Mouse (Mus musculus) cerebellum, postnatal 10 days (tissue): ENCODE results near the gene Ndufa13.

Source experiments
- DNase-seq, 2 experiments: peaks; one replicate each; pipeline ENCODE4 v3.0.0; 2021; ENCODE audit warnings: mixed read lengths in 2 of 2

Ndufa13 gene

DNA sequence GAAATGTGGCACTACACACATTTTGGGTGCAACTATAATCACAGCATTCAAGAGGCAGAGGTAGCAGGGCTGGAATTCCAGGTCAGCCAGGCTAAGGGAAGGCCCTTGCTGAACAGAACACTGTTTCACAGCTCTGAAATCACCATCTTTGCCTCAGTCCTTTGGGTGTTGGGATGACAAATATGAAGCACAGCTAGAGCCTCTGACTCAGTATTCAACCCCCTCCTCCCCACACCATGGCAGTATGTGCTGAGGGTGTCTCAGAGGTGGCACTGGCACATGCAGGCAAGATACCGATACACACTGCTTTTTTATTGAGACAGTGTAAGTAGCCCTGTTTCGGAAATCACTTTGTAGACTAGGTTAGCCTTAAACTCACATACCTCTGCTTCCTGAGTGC lies 3.9 kb upstream of the Ndufa13 start:
- no peak for DNase-seq

DNA sequence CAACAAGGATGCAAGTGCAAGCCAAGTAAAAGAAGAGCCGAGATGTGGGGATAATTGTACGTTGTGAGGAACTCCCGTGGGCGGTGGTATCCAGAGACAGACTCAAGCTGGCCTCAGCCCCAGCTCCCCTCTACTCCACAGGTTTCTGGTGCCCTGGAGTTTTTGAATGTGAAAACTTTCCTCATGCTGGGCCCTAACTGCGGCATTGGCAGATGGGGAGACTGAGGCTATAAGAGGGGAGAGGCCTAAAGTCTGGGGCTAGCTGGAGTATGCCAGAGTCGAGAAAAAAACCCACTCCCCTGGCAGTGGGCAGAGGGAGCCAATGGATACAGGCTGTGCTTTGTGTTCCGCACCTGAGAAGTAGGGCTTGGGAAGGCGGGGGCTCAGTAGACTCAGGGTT lies 1.7 kb upstream of the Ndufa13 start:
- no peak for DNase-seq

DNA sequence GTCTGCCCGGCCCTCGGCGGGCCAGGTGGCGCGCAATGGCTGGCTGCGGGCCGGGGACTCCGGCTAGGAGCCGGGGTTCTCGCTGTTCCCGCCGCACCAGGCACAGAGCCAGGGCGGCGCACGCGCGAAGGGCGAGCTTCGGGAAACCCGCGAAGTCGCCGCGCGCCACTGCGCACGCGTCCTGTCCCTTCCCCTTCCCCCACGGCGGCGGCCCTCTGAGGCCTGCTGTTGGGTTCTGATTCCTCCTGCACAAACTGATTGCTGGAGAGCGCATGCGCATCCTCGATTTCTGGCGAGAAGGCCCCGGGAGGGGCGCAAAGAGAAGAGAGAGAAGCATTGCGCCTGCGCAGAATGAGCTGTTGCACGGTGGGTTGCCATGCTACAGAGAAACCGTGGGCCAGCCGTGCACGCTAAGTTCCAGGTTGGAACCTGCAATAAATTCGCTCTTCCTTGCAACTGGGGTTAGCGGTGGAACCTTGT lies 745 bp upstream of the Ndufa13 start:
- peak; percentile 99 to 100 for DNase-seq

DNA sequence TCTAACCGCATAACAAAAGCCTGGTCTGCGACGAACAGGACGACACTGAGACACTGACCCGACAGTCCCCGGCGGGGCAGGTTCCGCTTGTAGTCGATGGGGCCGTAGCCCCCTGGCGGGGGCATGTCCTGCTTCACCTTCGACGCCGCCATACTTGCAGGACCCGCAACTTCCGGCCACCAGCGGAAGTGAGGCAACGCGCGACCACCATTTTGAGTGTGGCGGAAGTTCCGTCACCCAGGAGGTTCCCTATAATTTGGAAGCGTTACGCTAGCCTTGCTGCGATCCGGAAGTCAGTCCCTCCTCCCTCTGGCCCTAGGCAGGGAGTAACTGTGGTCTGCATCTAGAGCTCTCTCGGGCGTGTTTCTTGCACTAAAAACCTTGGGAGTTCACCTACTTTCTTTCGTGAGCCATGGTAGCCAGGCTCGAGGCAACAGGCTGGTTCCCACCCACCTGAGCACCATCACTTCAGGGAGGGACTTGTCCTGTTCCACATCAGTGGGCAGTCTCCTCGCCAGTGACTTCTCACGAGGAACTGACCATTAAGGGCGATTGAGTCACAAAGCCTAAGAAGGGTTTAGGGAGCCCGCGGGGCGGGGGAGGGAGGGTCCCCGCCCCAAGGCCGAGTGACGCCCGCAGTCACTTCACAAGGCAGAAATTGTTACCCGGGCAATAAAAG lies 735 bp downstream of the Ndufa13 start:
- peak; percentile 98 for DNase-seq

DNA sequence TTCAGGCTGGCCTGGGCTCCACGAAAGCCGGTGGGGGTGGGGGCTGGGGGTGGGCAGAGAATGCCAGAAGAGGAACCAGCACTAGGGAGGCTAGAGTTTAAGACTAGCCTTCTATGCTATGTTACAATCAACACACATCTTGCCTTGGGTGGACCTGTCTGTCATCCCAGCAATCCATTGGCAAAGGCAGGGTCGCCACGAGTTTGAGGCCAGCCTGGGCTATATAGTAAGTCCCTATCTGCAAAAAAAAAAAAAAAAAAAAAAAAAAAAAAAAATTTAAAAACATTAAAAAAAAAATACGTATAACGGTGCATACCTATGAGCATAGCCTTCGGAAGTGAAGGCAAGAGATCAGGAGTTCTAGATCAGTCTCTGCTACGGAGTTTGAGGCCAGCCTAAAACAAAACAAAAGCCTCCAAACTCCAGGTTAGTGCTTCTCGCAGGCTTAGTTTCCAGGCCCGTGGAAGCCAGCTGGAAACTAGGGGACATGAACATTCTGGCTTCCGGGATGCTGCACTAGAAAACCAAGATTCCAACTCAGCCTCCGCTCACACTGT lies 1.4 kb downstream of the Ndufa13 start:
- DNase-seq = peak in 1 of 2 experiments; percentile 50

DNA sequence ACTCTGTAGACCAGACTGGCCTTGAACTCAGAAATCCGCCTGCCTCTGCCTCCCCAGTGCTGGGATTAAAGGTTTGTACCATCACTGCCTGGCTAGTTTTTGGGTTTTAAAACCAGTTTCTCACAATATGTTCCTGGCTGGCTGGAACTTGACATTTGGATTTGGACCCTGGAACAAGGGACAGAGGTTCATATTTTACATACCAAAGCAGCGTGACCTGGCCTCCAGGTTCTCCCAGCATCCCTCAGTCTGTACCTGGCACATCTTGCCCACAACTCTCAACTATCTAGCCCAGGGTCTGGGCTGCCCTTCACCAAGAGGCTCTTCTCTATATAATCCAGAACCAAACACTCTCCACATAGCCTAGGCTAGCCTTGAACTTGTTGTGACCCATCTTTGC lies 2.5 kb downstream of the Ndufa13 start:
- DNase-seq = no peak

DNA sequence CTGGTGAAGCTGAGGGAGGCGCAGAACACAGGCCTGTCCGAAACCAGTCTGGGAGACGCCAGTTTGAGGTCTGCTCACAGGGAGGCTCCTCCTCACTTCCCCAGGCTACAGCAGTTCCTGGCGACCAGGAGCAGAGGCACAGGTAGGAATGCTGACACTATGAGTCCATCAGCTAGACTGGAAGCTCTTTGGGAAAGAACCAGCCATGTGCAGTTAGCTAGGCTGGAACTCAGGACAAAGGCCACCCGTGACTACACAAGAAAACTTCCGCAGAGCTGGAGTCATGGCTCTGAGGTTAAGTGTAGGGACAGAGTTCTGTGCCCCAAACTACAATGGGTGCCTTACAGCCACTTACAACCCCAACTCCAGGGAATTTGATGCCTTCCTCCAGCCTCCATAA lies 4.5 kb downstream of the Ndufa13 start:
- no peak for DNase-seq

DNA sequence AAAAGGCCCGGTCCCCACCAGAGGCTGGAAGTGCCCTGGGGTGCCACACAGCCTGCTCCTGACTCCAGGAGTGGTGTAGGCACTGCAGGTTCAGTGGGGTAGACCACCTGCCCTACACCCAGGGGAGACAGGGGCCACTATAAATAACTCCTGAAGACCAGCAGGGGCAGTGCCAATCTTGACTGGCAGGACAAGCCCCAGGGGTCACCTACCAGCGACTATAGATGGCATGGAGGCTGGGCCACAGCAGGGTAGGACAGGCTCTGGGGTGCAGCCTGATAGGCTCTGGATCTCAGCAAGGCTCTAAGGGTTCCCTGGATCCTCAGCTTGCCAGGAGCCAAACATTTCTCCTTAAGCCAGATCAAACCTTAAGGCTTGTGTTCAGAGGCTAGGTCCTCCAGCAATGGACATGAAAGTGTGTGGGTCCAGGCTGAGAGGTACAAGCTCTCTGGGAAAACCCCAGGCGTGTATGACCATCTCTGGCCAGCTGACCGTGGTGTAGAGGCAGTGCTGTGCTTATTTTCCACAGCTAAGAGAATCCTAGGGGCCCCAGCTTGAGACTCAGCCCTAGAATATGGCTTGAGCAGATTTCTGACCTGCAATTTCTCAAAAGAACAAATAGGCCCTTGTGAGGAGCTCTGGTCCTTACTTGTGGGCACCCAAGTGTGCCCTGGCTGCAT lies 6.4 kb downstream of the Ndufa13 start:
- DNase-seq = no peak

DNA sequence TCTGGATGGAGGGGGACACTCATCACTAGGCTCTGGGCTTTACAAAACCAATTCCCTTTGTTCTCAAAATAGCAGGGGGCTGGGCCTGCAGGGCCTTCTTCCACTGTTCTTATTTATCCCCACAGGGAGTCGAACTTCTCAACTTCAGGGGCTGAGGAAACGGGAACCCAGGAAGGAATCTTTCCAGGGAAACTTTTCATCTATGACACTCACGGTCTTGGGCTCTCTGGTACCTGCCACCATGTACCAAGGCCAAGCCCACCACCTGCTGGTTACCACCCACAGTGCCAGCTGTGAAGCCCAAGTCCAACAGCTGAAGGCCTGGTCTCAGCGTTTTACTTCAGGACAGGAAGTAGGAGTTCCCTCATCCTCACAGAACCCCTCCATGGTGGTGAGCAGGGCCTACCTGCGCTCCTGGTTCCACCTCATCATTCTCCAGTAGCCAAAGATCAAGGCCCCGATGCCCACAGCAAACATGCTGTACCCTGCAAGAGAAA lies 7.5 kb downstream of the Ndufa13 start:
- DNase-seq = no peak

DNA sequence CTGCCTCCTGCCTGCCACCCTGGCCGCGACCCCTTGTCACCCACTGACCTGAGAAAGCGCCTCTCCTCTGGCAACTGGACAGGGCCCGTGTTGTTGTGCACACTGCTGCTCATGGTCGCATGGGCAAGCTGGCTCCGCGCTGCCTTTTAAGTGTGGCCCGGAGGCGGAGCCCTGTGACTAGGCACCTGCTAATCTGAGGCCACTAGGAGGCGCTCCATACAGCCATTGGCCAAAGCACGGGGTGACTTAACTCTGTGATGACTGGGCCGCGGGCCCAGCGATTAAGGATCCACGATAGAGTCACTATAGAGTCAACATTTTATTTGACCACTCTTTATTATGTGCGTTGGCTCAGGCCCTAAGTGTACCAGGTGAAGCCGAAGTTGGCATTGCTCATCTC lies 8.5 kb downstream of the Ndufa13 start:
- DNase-seq = peak; percentile 74 to 87

DNA sequence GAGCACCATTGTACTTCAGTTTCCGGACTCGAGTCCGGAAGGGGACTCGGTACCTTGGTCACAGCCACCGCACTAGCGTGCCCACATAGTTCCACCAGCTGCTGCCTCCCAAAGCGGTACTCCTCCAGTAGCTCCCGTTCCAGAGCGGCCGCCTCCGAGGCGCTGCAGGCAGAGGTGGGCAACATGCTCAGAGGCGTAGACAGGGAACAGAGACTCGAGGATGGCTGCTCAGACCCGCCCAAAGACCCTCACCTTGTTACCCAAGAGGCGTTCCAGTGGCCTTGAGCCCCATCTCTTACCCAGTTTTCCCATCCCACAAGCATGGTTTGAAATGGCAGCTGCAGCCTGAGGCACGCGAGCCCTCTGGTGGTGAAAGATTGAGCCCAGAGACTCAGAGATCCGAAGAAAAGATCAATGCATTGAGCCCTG lies 11.5 kb downstream of the Ndufa13 start:
- peak; percentile 80 to 85 for DNase-seq

DNA sequence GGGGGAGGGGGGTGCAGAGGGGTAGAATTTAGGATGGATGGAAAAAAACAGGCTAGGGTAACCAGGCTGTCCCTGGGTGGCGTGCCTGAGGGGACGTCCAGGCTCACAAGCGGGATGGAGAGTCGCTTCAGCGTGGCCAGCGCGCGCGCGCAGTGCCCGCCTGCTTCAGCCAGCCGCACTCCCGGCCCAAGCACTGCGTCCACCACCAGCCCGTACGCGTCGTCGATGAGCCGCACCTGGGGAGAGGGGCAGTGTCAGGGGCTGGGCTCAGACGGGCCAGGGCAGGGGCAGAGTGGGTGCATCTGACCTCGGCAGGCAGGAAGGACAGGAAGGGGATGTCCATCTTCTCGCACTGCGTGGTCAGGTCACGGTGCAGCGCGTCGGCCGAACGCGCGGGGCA lies 13.5 kb downstream of the Ndufa13 start:
- peak in 1 of 2 experiments; percentile 38 for DNase-seq

DNA sequence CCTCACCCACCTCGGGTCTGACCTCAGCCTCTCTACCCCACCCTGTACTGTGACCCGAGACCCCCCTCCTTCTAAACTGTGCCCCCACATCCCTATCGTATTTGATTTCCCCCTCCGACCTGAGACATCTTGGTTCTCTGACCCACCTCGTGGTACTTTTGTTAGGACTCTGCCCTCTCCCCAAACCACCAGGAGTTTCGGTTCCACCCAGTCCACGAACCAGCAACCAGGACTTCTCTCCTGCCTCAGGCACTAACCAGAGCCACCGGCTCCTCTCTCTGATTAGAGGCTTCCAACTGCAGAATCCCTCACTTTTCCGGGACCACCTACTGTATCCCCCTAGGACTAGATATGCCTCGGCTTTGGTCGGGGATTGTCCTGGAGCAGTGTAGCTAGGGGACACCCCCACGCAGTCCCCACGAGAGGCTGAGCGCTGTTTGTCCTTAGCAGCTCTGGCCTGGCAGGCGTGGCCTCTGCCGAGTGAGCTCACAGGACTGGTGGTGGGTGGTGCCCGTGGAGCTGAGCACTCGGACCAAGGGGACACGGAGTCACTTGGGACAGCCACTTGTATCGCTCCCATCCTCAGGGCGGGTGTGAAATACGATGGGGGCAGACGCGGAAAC lies 14.0 kb downstream of the Ndufa13 start:
- DNase-seq = no peak

DNA sequence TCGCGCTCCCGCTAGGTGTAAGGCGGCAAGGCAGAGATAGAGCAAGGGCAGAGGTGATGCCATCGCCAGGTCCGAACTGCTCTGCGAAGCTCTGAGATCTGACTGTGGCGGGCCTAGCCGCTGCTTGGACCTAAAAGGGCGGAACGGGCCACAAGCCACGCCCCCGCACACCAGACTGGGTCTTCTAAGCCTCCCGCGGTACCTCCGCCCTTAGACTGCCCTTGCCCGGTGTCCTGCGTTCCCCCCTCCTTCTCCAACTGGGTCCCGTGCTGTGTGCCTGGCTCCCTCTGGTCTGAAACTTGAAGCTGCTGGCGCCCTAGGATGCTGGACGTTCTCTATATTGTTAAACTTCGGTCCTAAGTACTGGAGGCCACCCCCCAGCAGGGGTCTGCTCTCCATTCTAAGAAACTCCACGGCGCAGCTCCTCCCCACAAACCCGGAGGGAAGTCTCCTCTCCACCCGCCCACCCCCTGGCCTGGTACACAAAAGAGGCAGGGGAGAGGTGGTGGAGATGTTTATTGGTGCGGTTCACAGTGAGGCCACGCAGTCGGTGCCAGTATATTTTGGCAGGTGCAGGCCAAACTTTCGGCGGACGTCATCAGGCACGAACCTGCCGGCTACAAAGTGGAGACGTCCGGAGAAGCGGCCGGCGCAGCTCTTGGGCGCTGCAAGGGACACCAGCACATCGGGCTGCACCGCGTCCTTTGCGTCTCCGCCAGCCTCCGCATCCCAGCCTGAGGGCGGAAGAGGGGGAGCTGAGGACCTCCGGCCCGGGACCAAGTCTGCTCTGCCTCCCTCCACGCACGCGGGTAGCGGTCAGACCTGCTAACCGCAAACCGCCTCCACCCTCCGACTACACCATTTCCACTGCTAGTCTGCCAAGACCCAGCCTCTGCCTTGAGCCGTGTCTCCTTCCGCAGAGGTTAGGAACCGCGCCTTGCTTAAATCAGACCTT lies 14.8 kb downstream of the Ndufa13 start, which contains the start of gene Cilp2:
Cilp2 (minus strand) TSS at position 399 of the 955 bp plus-strand sequence.
- peak; percentile 38 to 46 for DNase-seq

DNA sequence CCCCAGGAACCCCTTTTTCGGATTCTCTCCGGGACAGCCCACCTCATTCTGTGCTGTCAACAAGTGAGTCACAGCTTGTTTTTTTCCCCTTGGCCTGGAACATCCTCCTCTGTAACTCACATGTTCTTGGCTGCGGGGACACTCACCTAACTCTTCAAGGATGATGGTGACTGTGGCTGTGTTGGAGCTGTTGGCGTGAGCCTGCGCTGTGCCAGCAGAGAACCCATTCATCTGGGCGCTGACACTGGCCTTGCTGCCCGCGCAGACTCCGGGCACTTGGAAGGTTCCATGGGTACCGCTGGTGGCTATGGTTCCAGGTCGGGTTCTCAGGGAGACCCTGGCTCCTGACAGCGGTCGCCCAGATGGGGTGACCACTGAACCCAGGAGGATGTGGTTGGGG lies 18.2 kb downstream of the Ndufa13 start:
- DNase-seq = no peak

DNA sequence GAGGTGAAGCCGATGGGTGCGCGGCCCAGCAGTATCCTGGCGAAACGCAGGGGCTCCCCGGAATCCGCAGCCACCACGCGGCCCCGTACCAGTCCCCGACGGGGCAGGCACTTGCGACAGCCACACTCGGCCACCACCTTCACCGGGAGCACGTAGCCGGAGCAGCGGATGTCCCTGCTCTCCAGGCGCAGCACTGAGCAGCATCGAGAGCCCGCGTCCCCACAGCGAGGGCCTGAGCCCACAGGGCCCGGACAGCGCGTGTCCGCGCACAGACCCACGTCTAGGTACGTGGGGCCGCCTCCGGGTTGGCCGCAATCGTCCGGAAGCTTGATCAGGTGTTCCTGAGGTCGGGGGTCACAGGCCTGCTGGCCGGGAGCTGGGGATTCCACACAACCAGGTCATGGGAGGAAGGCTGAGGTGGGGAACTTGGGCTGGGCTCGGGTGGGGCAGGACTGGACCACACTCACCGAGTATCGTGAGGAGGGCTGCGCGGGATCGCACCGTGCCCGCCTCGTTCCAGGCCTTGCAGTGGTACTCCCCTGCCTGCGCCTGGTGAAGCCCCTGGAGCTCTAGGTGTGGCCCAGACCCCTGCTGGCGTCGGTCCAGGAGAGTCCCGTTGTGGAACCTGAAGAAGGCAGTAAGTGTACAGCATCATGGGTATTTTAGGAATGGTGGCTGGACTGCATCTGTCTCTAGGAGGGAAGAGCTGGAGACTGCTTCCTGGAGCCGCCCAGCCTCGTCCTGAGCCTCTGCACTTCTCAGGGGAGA lies 19.3 kb downstream of the Ndufa13 start:
- DNase-seq = peak in 1 of 2 experiments; percentile 40

DNA sequence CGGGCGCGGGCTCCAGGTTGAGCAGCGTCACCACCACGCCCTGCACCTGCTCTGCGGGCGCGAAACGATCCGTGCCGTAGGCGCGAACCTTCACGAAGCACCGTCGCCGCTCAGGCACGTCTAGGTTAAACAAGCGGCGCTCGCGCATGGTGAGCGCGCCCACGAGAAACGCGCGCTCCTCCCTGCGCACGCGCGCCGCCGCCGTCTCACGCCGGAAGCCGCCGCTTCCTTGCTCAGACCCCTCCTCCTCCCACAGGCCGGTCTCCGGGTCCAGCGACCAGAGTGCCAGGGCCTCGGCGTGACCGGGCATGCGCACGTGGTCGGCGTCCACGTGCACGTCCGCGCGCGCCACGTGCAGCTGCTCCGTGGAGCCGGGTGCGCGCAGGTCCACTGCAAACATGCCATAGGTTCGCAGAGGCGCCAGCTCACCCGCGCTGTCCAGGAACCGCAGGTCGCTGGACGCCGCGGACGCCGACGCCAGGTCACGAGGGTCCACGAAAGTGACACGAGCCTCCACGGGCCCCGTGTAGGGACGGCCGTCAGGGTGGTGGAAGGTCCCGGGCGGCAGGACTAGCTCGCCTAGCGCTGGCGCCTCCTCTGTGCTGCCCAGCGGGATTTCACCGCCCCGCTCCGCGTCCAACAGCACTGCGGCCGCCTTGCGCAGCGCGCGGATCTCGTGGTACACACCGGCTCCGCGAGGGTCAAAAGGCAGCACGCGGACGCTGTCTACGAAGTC lies 20.2 kb downstream of the Ndufa13 start:
- peak; percentile 89 to 92 for DNase-seq

DNA sequence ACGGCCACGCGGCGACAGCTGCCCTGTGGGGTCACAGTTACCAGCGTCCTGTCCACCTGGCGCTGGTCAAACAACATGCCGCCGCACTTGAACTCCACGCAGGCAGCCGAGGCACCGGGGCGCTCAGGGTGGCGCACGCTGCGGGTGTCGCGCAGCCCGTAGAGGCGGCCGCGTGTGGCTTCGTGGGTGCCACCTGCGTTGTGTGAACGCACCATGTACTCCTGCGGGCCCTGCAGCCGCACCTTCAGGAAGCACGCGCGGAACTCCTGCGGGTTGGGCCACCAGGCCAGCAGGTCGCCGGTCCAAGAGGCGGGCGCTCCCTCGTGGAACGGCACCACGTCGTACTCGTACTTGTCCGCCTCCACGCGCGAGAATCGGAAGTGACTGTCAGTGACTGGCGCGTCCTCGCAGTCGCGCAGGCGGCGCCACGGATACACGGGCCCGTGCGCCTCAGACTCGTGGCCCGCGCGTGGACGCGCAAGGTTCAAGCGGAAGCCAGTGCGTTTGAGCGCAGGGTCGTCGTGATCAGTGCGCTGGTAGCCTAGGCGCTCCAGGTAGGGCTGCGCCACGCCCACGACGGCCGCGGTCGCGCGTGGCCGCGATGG lies 21.0 kb downstream of the Ndufa13 start:
- peak in 1 of 2 experiments; percentile 27 for DNase-seq

DNA sequence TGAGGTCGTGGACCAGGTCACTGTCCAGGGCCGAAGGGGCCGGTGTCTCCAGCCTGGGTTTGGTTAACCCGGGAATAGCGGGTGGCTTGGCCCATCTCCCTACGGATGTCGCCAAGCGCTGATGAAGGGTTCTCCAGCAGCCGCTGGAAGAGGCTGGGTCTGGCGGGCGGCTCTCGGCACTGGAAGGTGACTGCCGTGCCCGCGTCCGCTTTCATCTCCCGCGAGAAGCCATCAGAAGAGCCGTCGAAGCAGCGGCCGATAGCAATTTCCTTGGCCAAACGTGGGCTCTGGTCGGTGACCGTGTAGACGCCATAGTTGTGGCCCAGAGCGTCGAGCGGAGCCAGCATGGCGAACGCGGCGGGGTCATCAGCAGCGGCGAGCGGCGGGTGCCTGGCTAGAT lies 21.5 kb downstream of the Ndufa13 start:
- peak in 1 of 2 experiments; percentile 29 for DNase-seq

DNA sequence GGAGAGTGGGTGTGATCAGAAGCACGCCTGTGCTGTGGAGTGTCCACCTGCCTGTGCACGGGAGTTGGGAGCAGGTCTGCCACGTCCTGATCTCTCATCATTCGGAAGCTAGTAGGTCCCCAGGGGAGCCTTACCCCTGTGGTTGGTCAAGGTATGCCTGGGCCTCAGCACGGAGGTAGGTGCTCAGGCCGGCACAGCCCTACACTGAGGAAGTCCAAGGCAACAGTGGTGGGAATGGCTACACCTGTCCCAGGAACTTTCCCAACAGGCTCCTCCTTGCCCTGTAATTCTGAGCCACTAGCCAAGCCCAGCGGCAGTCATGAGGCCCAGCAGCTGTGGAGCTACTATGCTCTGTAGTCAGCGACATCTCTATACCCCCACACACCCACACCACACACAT lies 22.7 kb downstream of the Ndufa13 start:
- no peak for DNase-seq
